Mouse (Mus musculus) left cerebral cortex, postnatal 14 days (tissue): ENCODE measurements around the gene Rsu1. TPM values are rescaled to one million over a fixed set of nuclear protein-coding genes. Genes with fewer than 3 reads are reported as not detected.

Experiments
- DNase-seq, 2 experiments: peaks; one replicate each; pipeline ENCODE4 v3.0.0; 2021 to 2022; ENCODE audit warnings: low spot score in 2 of 2, mixed read lengths in 1 of 2
- intact Hi-C: fragments of 180-260 bp; cut with DNase I; formaldehyde crosslinking; loops from one replicate; pipeline ENCODE4 v1.15.1; 2025
- total RNA-seq, 2 experiments: library from RNA; stranded (reverse); gene quantifications; 2 replicates each; pipeline ENCODE4 v1.2.3; 2021

Rsu1 gene
- total RNA-seq, 2 experiments from 2014 or later: 42.1 to 46.1 TPM

DNA sequence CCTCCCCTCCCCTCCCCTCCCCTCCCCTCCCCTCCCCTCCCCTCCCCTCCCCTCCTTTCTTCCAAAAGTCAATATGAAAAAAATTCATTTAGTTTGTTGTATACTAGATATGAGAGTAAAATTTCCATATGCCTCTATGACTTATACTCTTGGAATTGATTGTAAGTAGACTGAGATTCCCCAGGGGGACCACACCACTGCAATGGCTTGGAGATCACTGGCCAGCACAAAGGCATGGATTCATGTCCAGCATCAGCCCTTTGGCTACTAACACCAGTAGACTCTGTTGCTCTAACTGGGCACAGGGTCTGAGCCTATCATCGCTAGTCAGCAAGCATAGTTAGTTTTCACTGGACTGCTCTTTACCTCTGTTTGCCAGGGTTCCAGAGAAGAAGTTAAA lies 180.4 kb downstream of the Rsu1 start:
- intact Hi-C loops: no loop called here

DNA sequence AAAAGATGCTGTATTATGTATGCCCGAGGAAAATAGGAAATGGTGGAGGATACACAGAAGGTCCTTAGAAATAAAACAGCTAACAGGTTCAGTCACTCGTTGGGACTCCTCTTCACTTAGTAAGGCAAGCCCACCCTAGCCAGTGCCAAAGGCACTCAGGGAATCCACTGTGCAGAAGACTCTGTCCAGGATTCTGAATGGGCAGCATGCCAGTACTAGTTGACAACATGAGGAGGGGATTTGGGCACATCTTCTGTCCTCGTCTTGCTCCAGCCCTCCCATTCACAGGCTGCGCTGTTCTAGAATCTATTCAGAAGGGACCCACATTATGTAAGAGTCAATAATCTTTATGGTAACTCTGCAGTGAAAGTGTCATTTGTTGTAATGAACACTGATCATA lies 181.4 kb downstream of the Rsu1 start:
- intact Hi-C loops: no loop called here
- DNase-seq: no peak

More for the DNA sequence above, 180.4 kb downstream of the Rsu1 start:
- DNase-seq: no peak

DNA sequence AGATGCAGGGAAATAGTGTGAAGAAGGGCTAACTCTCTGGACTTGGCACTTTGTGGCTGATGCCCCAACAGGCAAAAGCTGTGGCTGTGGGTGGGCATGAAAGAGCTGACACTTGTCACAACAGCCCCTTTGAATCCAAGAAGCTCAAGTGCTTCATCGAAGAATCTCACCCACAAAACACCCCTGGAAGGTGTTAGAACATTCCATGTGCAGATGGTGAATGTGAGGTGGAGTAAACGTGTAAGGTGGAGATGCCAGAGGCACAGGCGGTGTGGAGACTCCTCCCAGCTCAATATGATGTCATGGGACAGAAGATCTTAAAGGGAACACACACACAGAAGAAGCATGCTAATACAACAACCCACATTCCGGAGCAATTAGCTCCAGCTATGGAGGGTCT lies 182.9 kb downstream of the Rsu1 start:
- peak; percentile 9 to 73 for DNase-seq
- intact Hi-C loops: no loop called here

DNA sequence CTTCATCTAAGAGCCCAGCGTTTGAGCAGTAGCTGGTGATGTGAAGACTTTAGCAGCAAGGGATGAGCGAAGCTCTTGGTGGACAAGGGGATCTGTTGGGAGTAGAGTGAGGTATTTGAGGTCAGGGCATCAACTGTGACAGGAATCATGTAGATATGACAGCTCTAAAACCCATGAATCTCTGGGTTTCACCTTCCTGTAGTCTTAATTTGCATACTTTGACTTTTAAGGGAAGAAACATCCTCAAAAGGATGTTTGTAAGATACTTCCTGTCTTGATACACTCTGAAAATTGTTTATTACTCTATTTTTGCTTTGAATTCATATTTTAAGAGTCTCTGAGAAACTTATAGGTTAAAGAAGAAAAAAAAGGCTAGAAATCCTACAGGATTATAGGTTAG lies 183.4 kb downstream of the Rsu1 start:
- intact Hi-C loops: no loop called here
- DNase-seq: no peak

DNA sequence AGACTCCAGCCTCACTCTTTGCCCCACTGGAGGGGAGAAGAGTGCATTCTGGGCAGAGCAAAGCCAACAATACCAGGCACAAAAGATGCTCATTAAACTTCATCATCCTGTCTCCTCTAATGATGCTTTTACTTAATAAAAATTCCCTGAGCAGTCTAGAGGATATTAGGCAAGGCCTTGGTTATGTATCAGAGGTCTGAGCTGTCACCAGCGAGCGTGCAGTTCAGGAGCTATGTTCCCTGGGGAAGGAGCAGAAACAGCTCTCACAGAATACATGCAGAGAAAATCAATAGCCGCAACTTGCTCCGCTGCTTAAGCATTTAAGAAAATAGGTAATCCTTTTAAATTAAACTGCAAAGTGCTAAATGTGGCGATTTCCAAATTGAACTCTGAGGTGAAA lies 187.0 kb downstream of the Rsu1 start:
- intact Hi-C loops: no loop called here
- no peak for DNase-seq

DNA sequence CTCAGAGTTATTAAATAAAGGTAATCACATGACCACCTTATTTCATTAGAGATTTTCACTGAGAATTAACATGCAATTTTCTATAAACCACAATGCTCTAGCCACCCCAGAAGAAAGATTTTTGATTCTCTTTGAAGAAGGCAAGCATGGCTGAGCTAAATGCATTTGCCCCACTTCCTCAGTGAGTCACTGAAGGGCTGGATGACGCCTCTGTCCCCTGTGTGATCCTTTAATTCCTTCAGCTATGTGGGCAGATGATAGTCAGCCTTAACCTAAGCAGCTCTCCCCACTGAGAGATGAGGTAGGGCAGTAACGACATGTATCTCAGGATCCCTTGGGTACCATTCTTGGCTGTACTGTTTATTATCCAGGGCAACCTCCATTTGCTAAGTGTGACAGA lies 190.7 kb downstream of the Rsu1 start:
- intact Hi-C loops: no loop called here
- no peak for DNase-seq

DNA sequence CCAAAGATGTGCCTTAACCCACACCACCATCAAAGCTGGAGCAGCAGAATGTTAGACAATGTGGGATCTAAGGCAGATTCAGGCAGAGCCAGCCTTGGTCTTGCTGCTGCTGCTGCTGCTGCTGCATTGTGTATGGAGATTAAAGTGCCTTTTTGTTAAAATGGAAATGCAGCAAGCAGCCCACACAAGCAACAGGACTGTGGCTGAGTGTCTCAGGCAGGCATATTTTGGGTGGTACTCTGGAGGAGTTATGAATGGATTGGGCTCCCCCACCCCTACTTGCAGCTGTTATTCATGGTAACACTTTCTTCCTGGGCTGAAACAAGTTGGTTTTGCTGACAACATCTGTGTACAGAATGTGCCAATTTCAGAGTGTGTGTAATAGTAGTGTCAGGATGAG lies 199.0 kb downstream of the Rsu1 start:
- intact Hi-C loops: no loop called here

DNA sequence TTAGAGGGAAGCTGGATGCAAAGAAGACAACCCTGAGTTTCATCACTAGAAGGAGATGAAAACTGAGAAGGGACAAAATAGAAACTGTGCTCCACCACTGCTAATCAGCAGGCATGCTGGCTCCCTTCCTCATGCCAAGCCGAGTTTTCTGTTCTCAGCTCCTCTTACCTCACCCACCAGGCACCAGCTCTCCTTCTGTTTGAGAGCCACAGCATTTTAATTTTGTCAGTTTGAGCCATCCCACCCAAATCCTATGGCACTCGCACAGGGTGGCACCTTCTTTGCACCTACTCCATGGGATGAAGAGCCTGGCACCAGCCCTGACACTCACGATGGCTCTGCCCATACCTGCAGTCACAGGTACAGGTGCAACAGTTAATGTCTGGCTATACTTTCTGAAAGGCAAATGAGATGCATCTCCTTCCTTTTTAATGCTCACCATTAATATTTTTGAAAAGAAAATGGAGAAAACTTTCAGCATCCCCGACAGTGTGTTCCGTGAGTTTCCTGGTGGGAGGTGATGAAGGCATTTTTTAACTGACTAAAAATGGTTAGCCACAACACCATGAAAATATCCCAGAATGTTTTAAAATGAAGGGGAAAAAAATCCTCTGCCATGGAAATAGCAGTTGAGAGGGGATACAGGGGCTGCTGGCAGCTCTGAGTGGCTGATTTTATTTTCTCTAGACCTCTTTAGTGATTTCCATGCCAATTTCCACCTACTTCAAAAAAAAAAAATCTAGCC lies 210.6 kb downstream of the Rsu1 start:
- peak; percentile 40 to 43 for DNase-seq
- intact Hi-C loops: no loop called here

More for the DNA sequence above, 199.0 kb downstream of the Rsu1 start:
- DNase-seq: peak; percentile 21 to 34

DNA sequence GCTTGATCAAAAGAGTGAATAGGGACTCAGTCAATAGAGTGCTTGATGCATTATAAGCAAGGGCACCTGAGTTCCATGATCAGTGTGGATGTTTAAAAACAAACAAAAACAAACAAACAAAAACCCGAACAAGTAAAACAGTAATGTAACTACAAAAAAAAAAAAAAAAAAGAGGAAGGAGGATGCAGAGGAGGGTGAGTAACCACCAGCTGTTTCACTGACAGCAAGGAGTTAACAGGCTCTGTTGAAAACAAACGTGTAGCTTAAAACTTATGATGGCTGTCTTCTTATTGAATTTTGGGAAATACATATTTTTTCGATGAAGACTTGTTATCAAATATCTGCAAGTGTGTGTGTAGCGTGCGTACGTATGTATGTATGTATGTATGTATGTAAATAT lies 222.6 kb downstream of the Rsu1 start:
- intact Hi-C loops: no loop called here

DNA sequence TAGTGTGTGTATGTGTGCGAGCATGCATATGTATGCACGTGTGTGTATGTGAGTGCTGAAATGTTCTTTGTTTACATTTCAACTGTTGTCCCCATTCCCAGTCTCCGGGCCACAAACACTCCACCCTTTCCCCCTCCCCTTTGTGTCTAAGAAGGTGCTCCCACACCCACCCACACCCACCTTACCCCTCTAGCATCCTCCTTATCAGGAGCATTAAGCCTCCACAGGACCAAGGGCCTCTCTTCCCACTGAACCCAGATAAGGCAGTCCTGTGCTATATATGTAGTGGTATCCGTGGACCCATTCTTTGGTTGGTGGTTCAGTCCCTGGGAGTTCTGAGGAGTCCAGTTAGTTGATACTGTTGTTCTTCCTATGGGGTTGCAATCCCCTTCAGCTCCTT lies 226.7 kb downstream of the Rsu1 start:
- no peak for DNase-seq
- intact Hi-C loops: no loop called here

More for the DNA sequence above, 222.6 kb downstream of the Rsu1 start:
- DNase-seq: no peak

DNA sequence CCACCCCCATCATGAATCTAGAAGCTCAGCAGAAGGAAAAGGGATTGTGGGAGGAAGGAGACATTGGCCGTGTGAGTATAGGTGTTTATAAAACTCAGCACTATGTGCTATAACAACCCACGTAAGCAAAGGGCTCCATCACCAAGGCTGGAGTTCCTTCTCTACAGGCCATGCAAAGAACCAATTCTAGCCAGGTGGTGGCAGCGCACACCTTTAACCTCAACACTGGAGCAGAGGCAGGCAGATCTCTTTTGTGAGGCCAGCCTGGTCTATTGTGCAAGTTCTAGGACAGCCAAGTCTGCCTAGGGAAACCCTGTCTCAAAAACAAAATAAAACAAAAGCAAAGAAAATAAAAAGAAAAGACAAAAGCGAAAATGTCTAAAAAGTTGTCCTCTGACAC lies 231.4 kb downstream of the Rsu1 start:
- intact Hi-C loops: no loop called here
- DNase-seq: no peak

DNA sequence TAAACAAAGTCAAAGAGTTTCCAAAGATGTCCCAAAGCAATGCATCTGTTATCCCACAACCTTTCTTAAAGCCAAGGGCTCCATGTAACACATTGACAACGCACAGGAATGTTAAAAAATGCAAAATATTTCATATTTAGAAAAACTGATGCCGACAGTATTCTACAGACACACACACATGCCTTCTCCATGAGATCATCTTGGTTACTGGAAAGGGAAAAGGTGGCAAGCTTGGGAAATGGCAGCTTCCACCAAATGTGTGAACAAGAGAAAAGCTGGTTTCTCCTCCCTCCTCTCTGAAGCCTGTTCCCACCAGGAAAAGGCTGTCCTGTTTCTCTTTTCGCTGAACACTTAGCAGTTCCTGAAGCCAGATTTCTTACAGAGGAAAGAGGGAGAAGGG lies 232.4 kb downstream of the Rsu1 start:
- peak; percentile 5 to 37 for DNase-seq

More for the DNA sequence above, 232.4 kb downstream of the Rsu1 start:
- intact Hi-C loops: loop anchor here (1.0 kb wide), 1 partner anchor 19 kb away; no protein-coding TSS in a partner anchor

Other genes starting within 250 kb of the Rsu1 start
- gene Cubn, start 220.4 kb upstream of the Rsu1 start, total RNA-seq: under 1 TPM; 0.36 to 0.48 TPM